Mouse (Mus musculus): Measurements from ENCODE around the gene Kif6. TPM values are rescaled to one million over a fixed set of nuclear protein-coding genes. Genes with fewer than 3 reads are reported as not detected.

The Kif6 gene
- total and polyA plus RNA-seq, 2 experiments from 2014 or later = 1.7 to 40.5 TPM

DNA sequence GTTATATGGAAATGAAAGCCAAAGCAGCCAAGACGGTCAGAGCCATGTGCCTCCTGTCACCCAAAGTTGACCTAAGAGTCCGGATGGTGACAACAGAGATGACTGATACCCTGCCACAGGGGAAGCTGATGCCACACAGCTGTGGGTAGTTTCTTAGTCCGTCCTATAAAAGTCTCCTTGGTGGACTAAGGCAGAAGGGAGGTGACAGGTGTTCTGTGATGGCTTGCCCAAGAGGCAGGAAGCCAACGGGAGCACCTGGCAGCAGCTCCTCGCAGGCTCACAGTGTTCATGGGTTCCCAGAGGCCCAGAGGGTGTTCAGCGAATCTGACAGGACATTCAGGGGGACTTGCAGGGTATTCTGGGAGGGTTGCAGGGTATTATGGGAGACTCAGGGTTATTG lies 279.5 kb downstream of the Kif6 start:
- WGBS = 75% methylated on average over 6 of the region's 6 CpGs
- Histone ChIP-seq H3K27ac (ENCODE audit: low read depth) (no peak overlapping the region), H3K36me3 (replicated peaks; ENCODE audit: control insufficient read depth, insufficient read depth, low read length) (no peaks in the 10 kb centered on the region), H3K4me3 (ENCODE audit: low read depth, low read length) (no peak overlapping the region), H3K4me2 (ENCODE audit: low read depth, low read length) (no peak overlapping the region), H3K27me3 (ENCODE audit: control insufficient read depth, insufficient read depth, low read length) (peaks cover 6% of the 10 kb centered on the region), H3K9ac (replicated peaks; ENCODE audit: low read depth, low read length) (no peak overlapping the region), H3K9me3 (replicated peaks; ENCODE audit: control insufficient read depth, low read length) (no peaks in the 10 kb centered on the region), H3K4me1 (ENCODE audit: control insufficient read depth, insufficient read depth) (no peaks in the 10 kb centered on the region)
- ATAC-seq (ENCODE audit: insufficient read depth, low read depth) (no peak), DNase-seq (ENCODE audit: low spot score) (no peak)
- TF ChIP-seq EP300 (IDR thresholded peaks at IDR 0.05; ENCODE audit: low read depth) (no peak), CTCF (IDR thresholded peaks at IDR 0.05; ENCODE audit: low read depth) (no peak)

- Histone ChIP-seq H3K9ac (replicated peaks; ENCODE audit: low read depth, low read length) (no peak overlapping the region), H3K4me2 (ENCODE audit: low read depth, low read length) (peak overlapping the region; percentile 14; the same call in 1 of the 2 replicates), H3K27ac (ENCODE audit: low read depth) (no peak overlapping the region), H3K4me1 (ENCODE audit: control insufficient read depth, insufficient read depth) (no peaks in the 10 kb centered on the region), H3K36me3 (replicated peaks; ENCODE audit: control insufficient read depth, insufficient read depth, low read length) (no peaks in the 10 kb centered on the region), H3K9me3 (replicated peaks; ENCODE audit: control insufficient read depth, low read length) (no peaks in the 10 kb centered on the region), H3K27me3 (ENCODE audit: control insufficient read depth, insufficient read depth, low read length) (peaks cover 29% of the 10 kb centered on the region), H3K4me3 (ENCODE audit: low read depth, low read length) (no peak overlapping the region)
- ATAC-seq (ENCODE audit: insufficient read depth, low read depth) = 0 out of 2 replicates have a peak, but pooled peaks have one; percentile 40
- 13% methylated on average over 7 of the region's 7 CpGs for WGBS
- DNase-seq (ENCODE audit: low spot score) = peak; percentile 30
- peak; percentile 94 for TF ChIP-seq CTCF (IDR thresholded peaks at IDR 0.05; ENCODE audit: low read depth)
- no peak for TF ChIP-seq EP300 (IDR thresholded peaks at IDR 0.05; ENCODE audit: low read depth)
These were observed 284.0 kb downstream of the Kif6 start for GRCm38 (mm10) chr17:49898849-49899331.

DNA sequence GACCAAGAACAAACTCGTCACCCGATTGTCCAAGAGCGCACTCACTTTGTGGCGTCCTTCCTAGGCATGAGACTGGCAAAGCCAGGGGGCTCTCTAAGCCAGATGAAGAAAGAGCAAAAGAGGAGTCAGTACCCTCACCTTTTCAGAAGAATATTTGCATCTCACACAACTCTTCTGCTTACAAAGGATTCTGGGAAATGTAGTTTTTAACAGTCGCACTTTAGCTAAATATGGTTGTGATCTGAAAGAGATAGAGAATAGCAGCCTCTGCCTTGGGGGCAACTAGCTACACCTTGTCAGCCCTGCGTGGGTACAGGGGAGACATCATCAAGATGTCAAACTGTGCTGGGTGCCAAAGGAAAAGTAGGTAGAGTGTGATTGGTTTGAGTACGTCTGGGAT lies 287.7 kb downstream of the Kif6 start:
- Histone ChIP-seq H3K27me3 (ENCODE audit: control insufficient read depth, insufficient read depth, low read length) (peaks cover 29% of the 10 kb centered on the region), H3K4me2 (ENCODE audit: low read depth, low read length) (no peak overlapping the region), H3K9ac (replicated peaks; ENCODE audit: low read depth, low read length) (no peak overlapping the region), H3K36me3 (replicated peaks; ENCODE audit: control insufficient read depth, insufficient read depth, low read length) (no peaks in the 10 kb centered on the region), H3K4me3 (ENCODE audit: low read depth, low read length) (no peak overlapping the region), H3K4me1 (ENCODE audit: control insufficient read depth, insufficient read depth) (no peaks in the 10 kb centered on the region), H3K9me3 (replicated peaks; ENCODE audit: control insufficient read depth, low read length) (no peaks in the 10 kb centered on the region), H3K27ac (ENCODE audit: low read depth) (no peak overlapping the region)
- DNase-seq (ENCODE audit: low spot score) = no peak
- TF ChIP-seq CTCF (IDR thresholded peaks at IDR 0.05; ENCODE audit: low read depth) (no peak), EP300 (IDR thresholded peaks at IDR 0.05; ENCODE audit: low read depth) (no peak)
- 86% methylated on average over 7 of the region's 7 CpGs for WGBS
- no peak for ATAC-seq (ENCODE audit: insufficient read depth, low read depth)

- 77% methylated on average over 4 of the region's 4 CpGs for WGBS
- TF ChIP-seq EP300 (IDR thresholded peaks at IDR 0.05; ENCODE audit: low read depth) (no peak), CTCF (IDR thresholded peaks at IDR 0.05; ENCODE audit: low read depth) (no peak)
- ATAC-seq (ENCODE audit: insufficient read depth, low read depth) (no peak), DNase-seq (ENCODE audit: low spot score) (no peak)
- no peaks in the 10 kb centered on the region for H3K27me3 ChIP-seq (ENCODE audit: control insufficient read depth, insufficient read depth, low read length)
- no peak overlapping the region for H3K4me3 ChIP-seq (ENCODE audit: low read depth, low read length)
- no peaks in the 10 kb centered on the region for H3K4me1 ChIP-seq (ENCODE audit: control insufficient read depth, insufficient read depth)
- H3K9me3 ChIP-seq (replicated peaks; ENCODE audit: control insufficient read depth, low read length) = no peaks in the 10 kb centered on the region
- H3K27ac ChIP-seq (ENCODE audit: low read depth) = no peak overlapping the region
- no peak overlapping the region for H3K4me2 ChIP-seq (ENCODE audit: low read depth, low read length)
- H3K9ac ChIP-seq (replicated peaks; ENCODE audit: low read depth, low read length) = no peak overlapping the region
- no peaks in the 10 kb centered on the region for H3K36me3 ChIP-seq (replicated peaks; ENCODE audit: control insufficient read depth, insufficient read depth, low read length)
These were observed 308.5 kb downstream of the Kif6 start for GRCm38 (mm10) chr17:49923429-49923828.

GRCm38 (mm10) chr17:49927611-49928010 lies 312.7 kb downstream of the Kif6 start:
- Histone ChIP-seq H3K27me3 (ENCODE audit: control insufficient read depth, insufficient read depth, low read length) (peaks cover 6% of the 10 kb centered on the region; the same call in 1 of the 2 replicates), H3K27ac (ENCODE audit: low read depth) (no peak overlapping the region), H3K4me1 (ENCODE audit: control insufficient read depth, insufficient read depth) (no peaks in the 10 kb centered on the region), H3K36me3 (replicated peaks; ENCODE audit: control insufficient read depth, insufficient read depth, low read length) (no peaks in the 10 kb centered on the region), H3K4me3 (ENCODE audit: low read depth, low read length) (no peak overlapping the region), H3K4me2 (ENCODE audit: low read depth, low read length) (no peak overlapping the region), H3K9ac (replicated peaks; ENCODE audit: low read depth, low read length) (no peak overlapping the region), H3K9me3 (replicated peaks; ENCODE audit: control insufficient read depth, low read length) (no peaks in the 10 kb centered on the region)
- DNase-seq (ENCODE audit: low spot score) (no peak), ATAC-seq (ENCODE audit: insufficient read depth, low read depth) (no peak)
- WGBS = 57% methylated on average over 2 of the region's 2 CpGs
- TF ChIP-seq CTCF (IDR thresholded peaks at IDR 0.05; ENCODE audit: low read depth) (no peak), EP300 (IDR thresholded peaks at IDR 0.05; ENCODE audit: low read depth) (no peak)

DNA sequence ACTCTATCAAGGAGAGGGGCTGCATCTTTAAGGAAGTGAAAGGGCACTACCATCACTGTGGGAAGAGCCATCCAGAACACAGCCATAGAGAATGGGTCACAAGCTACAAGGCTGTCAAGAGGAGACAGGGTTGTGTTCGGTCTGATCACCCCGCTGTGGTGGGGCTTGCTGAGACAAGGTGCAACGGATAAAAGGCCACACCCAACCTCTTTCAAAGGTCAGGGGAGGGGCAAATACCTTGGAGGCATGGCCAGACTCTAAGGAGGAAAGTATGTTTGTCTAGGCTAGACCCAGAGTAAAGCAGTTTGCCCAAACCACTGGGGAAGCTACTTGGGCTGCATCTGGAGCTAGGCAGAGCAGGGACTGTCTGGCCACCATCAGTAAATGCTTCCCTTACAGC lies 318.9 kb downstream of the Kif6 start:
- Histone ChIP-seq H3K4me2 (ENCODE audit: low read depth, low read length) (no peak overlapping the region), H3K4me3 (ENCODE audit: low read depth, low read length) (no peak overlapping the region), H3K4me1 (ENCODE audit: control insufficient read depth, insufficient read depth) (no peaks in the 10 kb centered on the region), H3K27ac (ENCODE audit: low read depth) (no peak overlapping the region), H3K9me3 (replicated peaks; ENCODE audit: control insufficient read depth, low read length) (no peaks in the 10 kb centered on the region), H3K9ac (replicated peaks; ENCODE audit: low read depth, low read length) (no peak overlapping the region), H3K36me3 (replicated peaks; ENCODE audit: control insufficient read depth, insufficient read depth, low read length) (no peaks in the 10 kb centered on the region), H3K27me3 (ENCODE audit: control insufficient read depth, insufficient read depth, low read length) (peaks cover 16% of the 10 kb centered on the region; the same call in 1 of the 2 replicates)
- DNase-seq (ENCODE audit: low spot score) = no peak
- ATAC-seq (ENCODE audit: insufficient read depth, low read depth) = no peak
- TF ChIP-seq EP300 (IDR thresholded peaks at IDR 0.05; ENCODE audit: low read depth) = no peak
- TF ChIP-seq CTCF (IDR thresholded peaks at IDR 0.05; ENCODE audit: low read depth) = no peak
- 61% methylated on average over 3 of the region's 3 CpGs for WGBS
